Mouse (Mus musculus) thymus, adult 18-20 months (tissue): ENCODE measurements around the gene Dok4.

Experiments used
- DNase-seq, 2 experiments: peaks; one replicate each; pipeline ENCODE4 v3.0.0; 2022; ENCODE audit warnings: mixed read lengths in 2 of 2

Dok4 gene

GRCm38 (mm10) chr8:94876197-94876730, at the start of gene Dok4:
Gene Dok4 (minus strand): TSS chr8:94876330.
- DNase-seq = peak; percentile 67 to 76

DNA sequence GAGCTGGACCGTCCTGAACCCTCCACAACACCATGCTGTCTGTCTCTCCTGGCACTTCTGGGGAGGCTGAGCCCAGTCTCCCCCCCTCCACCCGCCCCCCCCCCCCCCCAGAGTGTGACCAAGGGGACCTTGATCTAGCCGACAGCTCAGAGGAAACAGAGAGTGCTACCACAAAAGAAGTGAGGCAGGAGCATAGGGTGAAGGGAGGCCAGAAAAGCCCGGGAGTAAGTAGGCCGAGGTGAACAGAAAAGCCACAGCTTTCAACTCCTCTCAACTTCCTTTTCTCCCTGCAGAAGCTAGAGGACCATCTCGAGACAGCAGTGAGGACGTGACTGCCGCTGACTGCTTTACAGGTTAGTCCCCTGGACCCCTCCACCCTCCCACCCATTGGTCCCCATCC, 47.3 kb upstream of the Dok4 start, which contains the start of gene Adgrg5:
Gene Adgrg5, plus strand, starts transcription at position 290 of the 400 bp plus-strand sequence.
- DNase-seq = no peak

DNA sequence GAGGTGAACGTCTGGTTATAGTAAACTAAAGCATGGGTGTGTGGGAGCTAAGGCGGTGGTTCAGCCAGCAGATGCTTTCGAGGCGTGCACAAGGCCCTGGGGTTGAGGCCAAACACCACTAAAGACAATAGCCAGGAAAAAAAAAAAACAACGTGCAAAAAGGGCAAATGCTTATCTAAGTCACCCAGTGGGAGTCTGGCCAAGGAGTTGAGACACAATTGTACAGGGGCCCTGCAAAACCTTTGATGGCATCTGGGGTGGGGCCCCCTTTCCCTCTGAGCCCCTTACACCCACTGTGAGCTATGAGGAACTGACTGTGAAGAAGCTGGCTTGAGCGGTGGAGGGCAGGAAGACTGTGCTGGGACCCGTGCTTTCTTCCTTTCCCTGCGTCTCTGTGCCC, 46.5 kb upstream of the Dok4 start:
- no peak for DNase-seq

GRCm38 (mm10) chr8:94922176-94922575, 46.0 kb upstream of the Dok4 start:
- DNase-seq = no peak

- DNase-seq = no peak
Measured at GRCm38 (mm10) chr8:94919256-94919655, 43.1 kb upstream of the Dok4 start.

GRCm38 (mm10) chr8:94917851-94918495, 41.8 kb upstream of the Dok4 start, which contains the start of gene Ccdc102a:
Gene Ccdc102a (minus strand): TSS chr8:94918098.
- no peak for DNase-seq

DNA sequence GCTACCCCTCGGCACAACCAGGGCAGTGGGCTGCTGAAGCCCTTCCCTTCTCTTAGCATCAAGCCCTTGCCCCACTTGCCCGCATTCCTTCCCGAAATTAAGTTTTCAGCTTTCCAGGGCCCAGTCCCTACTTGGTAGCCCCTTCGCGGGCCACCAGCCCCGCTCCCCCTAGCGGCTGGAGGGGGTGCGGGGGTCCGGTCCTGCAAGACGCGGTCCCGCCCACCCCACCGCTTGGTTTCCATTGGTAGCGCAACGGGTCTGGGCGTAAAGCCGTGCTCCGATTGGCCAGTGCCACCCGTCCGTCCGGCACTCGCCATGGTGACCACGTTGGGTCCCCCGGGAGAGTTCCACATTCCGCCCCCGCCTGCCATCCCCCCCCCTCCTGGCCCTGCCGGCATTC, 41.2 kb upstream of the Dok4 start:
- peak; percentile 73 to 74 for DNase-seq

- no peak for DNase-seq
Measured at GRCm38 (mm10) chr8:94916960-94917324, 40.8 kb upstream of the Dok4 start.

DNA sequence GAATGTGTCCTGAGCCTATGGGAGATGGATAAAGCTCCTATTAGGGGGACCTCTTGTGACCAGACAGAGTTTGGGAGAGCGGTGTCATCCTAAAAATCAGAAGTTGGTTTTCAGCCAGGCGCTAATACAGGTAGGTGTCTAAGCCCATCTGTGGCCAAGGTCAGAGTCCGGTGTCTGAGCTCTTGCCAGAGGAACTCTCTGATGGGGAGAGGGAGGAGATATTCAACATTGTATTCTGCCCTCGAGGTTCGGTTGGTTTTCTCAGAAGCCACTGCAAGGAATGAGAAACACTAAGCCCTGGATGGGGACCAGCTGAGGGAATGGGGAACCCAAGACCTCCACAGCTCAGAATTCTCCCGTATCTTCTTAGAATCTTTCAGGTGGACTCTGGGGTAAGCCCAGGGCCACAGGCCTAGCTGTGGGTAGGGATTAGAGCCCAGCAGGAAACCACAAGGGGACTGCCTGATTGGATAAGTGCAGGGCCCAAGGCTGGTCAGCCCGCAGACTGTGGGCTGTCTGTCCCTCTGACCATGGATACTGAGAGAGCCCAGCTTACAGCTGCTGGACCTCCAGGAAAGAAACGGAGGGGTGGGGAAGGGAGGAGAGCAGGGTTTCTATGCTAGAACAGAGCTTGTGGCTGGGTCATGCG, 40.3 kb upstream of the Dok4 start:
- DNase-seq = no peak

DNA sequence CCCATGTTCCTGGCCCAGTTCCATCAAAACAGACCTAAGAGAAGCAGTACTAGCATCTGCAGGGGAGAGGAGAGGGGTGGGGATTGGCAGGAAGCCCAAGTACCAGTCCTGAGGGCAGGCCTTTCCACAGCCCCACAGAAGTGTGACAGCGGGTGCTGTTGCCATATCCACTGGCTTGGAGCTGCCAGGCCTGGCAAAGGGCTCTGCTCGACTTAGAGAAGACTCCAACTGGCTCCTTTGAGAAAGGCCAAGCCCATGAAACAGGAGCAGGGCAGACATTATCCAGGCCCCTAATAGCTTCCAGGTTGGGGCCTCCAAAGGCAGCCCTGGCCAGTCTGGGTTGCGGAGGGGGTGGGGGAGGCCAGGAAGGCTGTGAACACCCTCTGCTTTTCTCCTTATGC, 38.6 kb upstream of the Dok4 start:
- DNase-seq = no peak

DNA sequence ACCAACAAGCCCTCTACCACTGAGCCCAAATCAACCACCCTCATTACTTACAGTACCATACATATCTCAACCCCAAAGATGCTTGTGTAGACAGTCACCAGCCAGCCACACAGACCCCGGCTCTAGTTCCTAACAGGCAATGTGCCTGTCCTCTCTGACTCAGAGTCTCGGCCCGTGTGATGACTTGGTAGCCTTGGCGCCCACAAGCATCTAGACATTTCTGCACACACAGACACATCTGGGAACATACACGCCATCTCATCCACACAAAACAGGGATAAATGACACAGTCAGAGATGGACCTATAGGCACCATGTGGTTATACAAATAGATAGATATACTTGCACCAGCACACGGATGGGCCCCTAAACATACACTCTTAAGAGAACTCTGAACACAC, 38.1 kb upstream of the Dok4 start:
- no peak for DNase-seq

DNA sequence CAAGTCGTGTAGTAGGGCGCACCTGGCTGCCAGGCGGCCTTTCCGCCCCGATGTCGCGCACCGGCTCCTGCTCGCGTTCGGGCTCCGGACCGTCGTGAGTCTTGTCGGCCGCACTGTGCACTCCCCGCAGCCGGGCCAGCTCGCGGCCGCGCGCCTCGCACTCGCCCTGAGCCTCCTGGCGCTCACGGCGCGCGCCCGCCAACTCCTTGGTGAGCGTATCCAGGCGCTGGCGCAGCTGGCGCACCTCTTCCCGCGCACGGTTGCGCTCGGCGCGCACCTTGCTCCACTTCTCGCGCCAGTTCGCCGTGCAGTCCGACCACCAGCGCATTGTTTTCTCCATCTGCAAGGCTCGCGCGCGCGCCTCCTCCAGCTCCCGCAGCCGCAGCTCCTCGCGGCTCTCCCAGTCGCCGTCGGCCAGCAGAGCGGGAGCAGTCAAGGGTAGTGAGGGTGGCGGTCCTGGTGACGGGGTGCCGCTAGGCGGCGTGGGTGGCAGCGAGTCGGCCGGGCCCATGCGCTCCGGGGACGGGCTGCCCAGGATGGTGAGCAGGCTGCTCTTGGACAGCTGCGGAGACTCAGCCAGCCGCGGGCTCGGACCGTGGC, 37.0 kb upstream of the Dok4 start:
- no peak for DNase-seq

- peak; percentile 35 to 36 for DNase-seq
Measured at GRCm38 (mm10) chr8:94908847-94909246, 32.7 kb upstream of the Dok4 start.

- no peak for DNase-seq
Measured at GRCm38 (mm10) chr8:94907591-94908300, 31.6 kb upstream of the Dok4 start.

GRCm38 (mm10) chr8:94904450-94905175, 28.5 kb upstream of the Dok4 start:
- DNase-seq = no peak

- no peak for DNase-seq
Measured at GRCm38 (mm10) chr8:94903709-94904108, 27.6 kb upstream of the Dok4 start.

DNA sequence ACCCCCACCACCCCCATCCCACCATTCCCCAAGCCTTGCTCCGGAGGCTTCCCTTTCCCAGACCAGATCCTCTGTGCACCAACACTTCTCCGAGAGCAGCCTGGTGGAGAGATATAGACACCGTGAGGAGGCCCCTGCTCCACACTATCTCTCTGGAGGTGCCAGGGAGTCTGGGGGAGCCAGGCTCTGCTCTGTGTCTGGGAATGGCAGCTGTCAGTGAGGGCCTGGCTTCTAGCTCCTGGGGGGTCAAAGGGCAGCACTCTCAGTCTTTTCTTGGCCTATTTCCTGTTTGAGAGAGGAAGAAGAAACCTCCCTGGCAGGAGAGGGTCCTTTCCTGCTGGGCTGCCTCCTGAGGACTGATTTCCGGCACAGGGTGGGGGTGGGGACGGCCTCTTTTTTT, 24.9 kb upstream of the Dok4 start:
- no peak for DNase-seq

- no peak for DNase-seq
Measured at GRCm38 (mm10) chr8:94900617-94901016, 24.5 kb upstream of the Dok4 start.

GRCm38 (mm10) chr8:94899262-94899661, 23.1 kb upstream of the Dok4 start:
- no peak for DNase-seq

DNA sequence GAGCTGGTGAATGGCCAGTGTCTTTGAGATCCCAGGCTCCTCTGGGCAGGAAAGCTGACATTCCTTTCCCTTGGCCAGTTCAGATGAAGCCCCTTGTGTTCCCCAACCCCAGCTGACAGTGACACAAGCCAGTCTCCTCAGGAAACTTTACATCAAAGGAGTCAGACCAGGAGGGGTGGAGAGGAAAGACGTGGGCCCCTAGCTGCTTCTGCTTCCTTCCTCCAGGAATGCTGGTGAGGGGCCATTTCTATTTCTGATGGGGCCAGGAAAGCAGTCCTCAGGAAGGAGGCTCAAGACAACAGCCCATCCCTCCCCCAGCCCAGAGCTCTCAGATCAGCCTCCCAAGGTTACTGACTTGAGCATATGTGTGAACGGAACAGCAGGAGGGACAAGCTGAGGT, 16.8 kb upstream of the Dok4 start:
- no peak for DNase-seq

DNA sequence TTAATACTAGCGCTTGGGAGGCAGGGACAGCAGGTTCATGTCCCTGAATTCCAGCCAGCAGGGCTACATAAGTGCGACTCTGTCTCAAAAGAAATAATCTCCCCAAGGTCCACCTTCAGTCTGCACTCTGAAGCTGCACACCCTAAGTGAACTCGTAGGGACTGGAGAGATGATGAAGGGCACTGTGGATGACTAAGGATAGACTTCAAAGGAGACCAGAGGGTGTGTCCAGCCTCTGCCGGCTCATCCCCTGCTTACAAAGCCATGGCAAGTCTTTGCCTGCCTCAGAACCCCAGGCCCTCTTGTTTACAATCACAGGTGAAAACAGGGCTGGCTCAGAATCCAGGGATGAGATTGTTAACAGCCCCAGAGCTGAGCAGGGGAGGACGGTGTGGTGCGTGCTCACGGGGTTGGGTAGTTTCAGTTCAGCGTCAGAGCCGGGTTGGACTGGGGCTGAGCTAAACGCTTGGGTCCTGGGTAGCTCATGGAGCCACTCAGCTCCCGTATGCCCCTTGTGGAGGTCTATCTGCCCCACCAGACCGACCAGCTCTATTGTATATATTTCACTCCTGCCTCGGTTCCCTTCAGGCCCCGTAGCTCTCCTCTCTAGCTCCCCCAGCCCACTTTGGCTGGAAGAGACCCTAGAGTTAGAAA, 12.4 kb upstream of the Dok4 start:
- no peak for DNase-seq

- DNase-seq = no peak
Measured at GRCm38 (mm10) chr8:94880742-94881141, 4.6 kb upstream of the Dok4 start.
